Mouse (Mus musculus) ES-Bruce4 (cell line): Measurements from ENCODE around the gene Tnfsf13.
"Not testable (repeated sequence)": the region's sequence is repeated elsewhere in the genome, so short reads cannot be mapped to it uniquely, and the experiment has no call there.

Experiments
- CTCF ChIP-seq: IDR thresholded peaks from one replicate; pipeline ENCODE4 v1.8.1; 2011; ENCODE audit warnings: low read depth, low read length
- POLR2A ChIP-seq: IDR thresholded peaks from one replicate; pipeline ENCODE4 v1.8.1; 2011; ENCODE audit warnings: low read length; ENCODE audit not compliant: insufficient read depth

DNA sequence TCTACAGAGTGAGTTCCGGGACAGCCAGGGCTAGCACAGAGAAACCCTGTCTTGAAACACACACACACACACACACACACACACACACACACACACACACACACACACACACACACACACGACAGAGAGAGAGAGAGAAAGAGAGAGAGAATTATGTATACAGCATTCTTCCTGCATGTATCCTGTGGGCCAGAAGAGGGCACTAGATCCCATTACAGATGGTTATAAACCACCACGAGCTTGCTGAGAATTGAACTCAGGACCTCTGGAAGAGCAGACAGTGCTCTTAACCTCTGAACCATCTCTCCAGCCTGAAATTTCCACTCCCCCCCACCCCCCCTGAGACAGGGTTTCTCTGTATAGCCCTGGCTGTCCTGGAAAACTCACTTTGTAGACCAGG lies 45.8 kb upstream of the Tnfsf13 start:
- TF ChIP-seq CTCF: peak; percentile 11
- not testable (repeated sequence) for TF ChIP-seq POLR2A
